Mouse (Mus musculus) lung, adult 2 months (tissue): Measurements from ENCODE around the gene Ncor1.

ENCODE experiments used
- CTCF ChIP-seq: fragments of 200-500 bp; IDR thresholded peaks from 2 replicates; pipeline ENCODE4 v1.5.1; 2011; ENCODE audit warnings: mild to moderate bottlenecking, low read length, control low read depth; ENCODE audit not compliant: insufficient read depth
- POLR2A ChIP-seq: fragments of 200-500 bp; IDR thresholded peaks from 2 replicates; pipeline ENCODE4 v1.6.1; 2011; ENCODE audit warnings: low read depth, mild to moderate bottlenecking, control low read depth, low read length, borderline replicate concordance; ENCODE audit errors: extremely low read depth

DNA sequence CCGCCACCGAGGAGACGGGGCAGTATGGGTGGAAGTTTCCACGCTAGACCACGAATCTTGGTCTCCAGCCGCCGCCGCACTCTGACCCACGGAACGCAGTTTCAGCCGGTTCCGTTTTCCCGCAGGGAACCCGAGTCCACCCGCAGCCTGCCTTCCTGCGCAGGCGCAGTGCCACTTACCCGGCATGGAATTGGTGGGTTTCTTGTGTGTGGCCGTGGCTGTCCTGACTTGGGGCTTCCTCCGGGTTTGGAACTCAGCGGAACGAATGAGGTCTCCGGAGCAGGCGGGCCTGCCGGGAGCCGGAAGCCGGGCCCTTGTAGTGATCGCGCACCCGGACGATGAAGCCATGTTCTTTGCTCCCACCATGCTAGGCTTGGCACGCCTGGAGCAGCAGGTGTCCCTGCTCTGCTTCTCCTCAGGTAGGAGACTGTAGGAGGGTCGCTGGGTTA lies at the start of gene Ncor1, which contains the start of gene Pigl:
- TF ChIP-seq CTCF (no peak), POLR2A (peak; percentile 65; the same call in 1 of the 2 replicates)
